ENCODE assay signal across 16 mouse cellular contexts in genomic region chr9:9412460-9413181, GRCm38 (mm10).
DNase-seq lines count a peak whose midpoint lies in the region; ATAC-seq and TF ChIP-seq lines count a peak whose summit lies in the region.
"Had no signal": no experiment of that assay in that cellular context is flagged by ENCODE, and none has a peak within 500 bp of the region (broad histone marks: within the 10 kb centered on the region; RNA-seq: fewer than 3 reads in every experiment).

No protein-coding gene starts in this region.

- no peak for TF ChIP-seq POLR2A in brain, embryonic 14.5 days (IDR thresholded peaks at IDR 0.05; ENCODE audit: borderline replicate concordance, extremely low read depth, insufficient read depth, insufficient read length, poor library complexity, severe bottlenecking)

- H3K9ac ChIP-seq in lung, embryonic 14.5 days = no peak overlapping the region
- no peak overlapping the region for H3K9ac ChIP-seq in heart, embryonic 12.5 days
- no peak overlapping the region for H3K9ac ChIP-seq in kidney, embryonic 16.5 days (replicated peaks; ENCODE audit: low read length)
- H3K9ac ChIP-seq: kidney, embryonic 15.5 days; liver, embryonic 13.5 days; midbrain, embryonic 15.5 days; stomach, embryonic 15.5 days had no signal

- H3K27me3 ChIP-seq in lung, embryonic 14.5 days (ENCODE audit: insufficient read depth, low read length) = no peaks in the 10 kb centered on the region
- H3K27me3 ChIP-seq in heart, embryonic 12.5 days (replicated peaks) = no peaks in the 10 kb centered on the region
- H3K27me3 ChIP-seq in kidney, embryonic 16.5 days (ENCODE audit: insufficient read depth, low read length) = no peaks in the 10 kb centered on the region
- H3K27me3 ChIP-seq: kidney, embryonic 15.5 days; liver, embryonic 13.5 days; midbrain, embryonic 15.5 days; stomach, embryonic 15.5 days had no signal

- no peaks in the 10 kb centered on the region for H3K36me3 ChIP-seq in lung, embryonic 14.5 days (ENCODE audit: insufficient read depth)
- no peaks in the 10 kb centered on the region for H3K36me3 ChIP-seq in heart, embryonic 12.5 days
- H3K36me3 ChIP-seq in kidney, embryonic 16.5 days (ENCODE audit: insufficient read depth, low read length) = no peaks in the 10 kb centered on the region
- H3K36me3 ChIP-seq: kidney, embryonic 15.5 days; liver, embryonic 13.5 days; midbrain, embryonic 15.5 days; stomach, embryonic 15.5 days had no signal

- no peak for ATAC-seq in lung, embryonic 14.5 days (ENCODE audit: insufficient read depth)
- ATAC-seq in heart, embryonic 12.5 days (ENCODE audit: insufficient number of reproducible peaks, low FRiP score) = peak; percentile 67; the same call in 1 of the 2 replicates
- ATAC-seq in kidney, embryonic 16.5 days (ENCODE audit: low FRiP score, low TSS enrichment) = no peak
- ATAC-seq: midbrain, embryonic 15.5 days had no signal

- H3K4me2 ChIP-seq in lung, embryonic 14.5 days = no peak overlapping the region
- H3K4me2 ChIP-seq in heart, embryonic 12.5 days = no peak overlapping the region
- no peak overlapping the region for H3K4me2 ChIP-seq in kidney, embryonic 16.5 days (replicated peaks; ENCODE audit: low read depth, low read length)
- H3K4me2 ChIP-seq: kidney, embryonic 15.5 days; liver, embryonic 13.5 days; midbrain, embryonic 15.5 days; stomach, embryonic 15.5 days had no signal

- H3K9me3 ChIP-seq in lung, embryonic 14.5 days (ENCODE audit: low read depth, low read length) = no peaks in the 10 kb centered on the region
- H3K9me3 ChIP-seq in heart, embryonic 12.5 days (replicated peaks) = no peaks in the 10 kb centered on the region
- H3K9me3 ChIP-seq in kidney, embryonic 16.5 days (ENCODE audit: low read length) = no peaks in the 10 kb centered on the region
- H3K9me3 ChIP-seq: kidney, embryonic 15.5 days; liver, embryonic 13.5 days; midbrain, embryonic 15.5 days; stomach, embryonic 15.5 days had no signal

- 44% methylated on average over 3 of the region's 3 CpGs for WGBS in lung, embryonic 14.5 days
- 42% methylated on average over 3 of the region's 3 CpGs for WGBS in heart, embryonic 12.5 days
- 63% methylated on average over 3 of the region's 3 CpGs for WGBS in kidney, embryonic 16.5 days

- H3K4me1 ChIP-seq in lung, embryonic 14.5 days (ENCODE audit: insufficient read depth) = no peaks in the 10 kb centered on the region
- H3K4me1 ChIP-seq in heart, embryonic 12.5 days (replicated peaks) = peaks cover 5% of the 10 kb centered on the region; the same call in 1 of the 2 replicates
- H3K4me1 ChIP-seq in kidney, embryonic 16.5 days (ENCODE audit: insufficient read depth, low read length) = no peaks in the 10 kb centered on the region
- H3K4me1 ChIP-seq: kidney, embryonic 15.5 days; liver, embryonic 13.5 days; midbrain, embryonic 15.5 days; stomach, embryonic 15.5 days had no signal

- no peak overlapping the region for H3K4me3 ChIP-seq in lung, embryonic 14.5 days (ENCODE audit: low read depth, low read length)
- no peak overlapping the region for H3K4me3 ChIP-seq in heart, embryonic 12.5 days
- H3K4me3 ChIP-seq in kidney, embryonic 16.5 days (ENCODE audit: low read length) = no peak overlapping the region
- H3K4me3 ChIP-seq: erythroblast, embryonic 14.5 days; kidney, embryonic 15.5 days; liver, embryonic 13.5 days; midbrain, embryonic 15.5 days; stomach, embryonic 15.5 days had no signal

- no peak for TF ChIP-seq CTCF in lung, embryonic 14.5 days (IDR thresholded peaks at IDR 0.05; ENCODE audit: low read depth)
- TF ChIP-seq CTCF in brain, embryonic 14.5 days (IDR thresholded peaks at IDR 0.05; ENCODE audit: borderline replicate concordance, extremely low read depth, insufficient read depth, insufficient read length) = no peak

- no peak overlapping the region for H3K27ac ChIP-seq in lung, embryonic 14.5 days (ENCODE audit: low read depth)
- no peak overlapping the region; the same call in 1 of the 2 replicates for H3K27ac ChIP-seq in heart, embryonic 12.5 days (ENCODE audit: poor library complexity, severe bottlenecking)
- H3K27ac ChIP-seq in kidney, embryonic 16.5 days (ENCODE audit: low read length) = no peak overlapping the region
- H3K27ac ChIP-seq: kidney, embryonic 15.5 days; liver, embryonic 13.5 days; midbrain, embryonic 15.5 days; stomach, embryonic 15.5 days had no signal

- peak; percentile 2 for DNase-seq in lung, embryonic 14.5 days
- DNase-seq in lung, postnatal 10 days = no peak
- peak; percentile 23 for DNase-seq in brain, embryonic 14.5 days (ENCODE audit: low read depth)
- DNase-seq in heart, postnatal 4 days = peak; percentile 72
- no peak for DNase-seq in gastrocnemius, adult 18-20 months (ENCODE audit: low spot score)
- no peak for DNase-seq in adrenal gland, postnatal 10 days
- DNase-seq: adrenal gland, adult 8-10 months; gastrocnemius, postnatal 25 days; liver, embryonic 13.5 days; lung, postnatal 4 days had no signal

Comparison
In these comparisons a context has a peak if more than half of its experiments do, and no peak if none do; other contexts are left out.
1. DNase-seq: peak in lung, embryonic 14.5 days (single experiment), brain, embryonic 14.5 days (single experiment) and heart, postnatal 4 days (single experiment); none in lung, postnatal 10 days (single experiment), gastrocnemius, adult 18-20 months (single experiment) and adrenal gland, postnatal 10 days (single experiment).